Mouse (Mus musculus) stomach, postnatal 0 days (tissue): ENCODE measurements around the gene Ctnnbl1.

Experiments
- CTCF ChIP-seq: IDR thresholded peaks from 2 replicates; pipeline ENCODE4 v1.5.1; 2016; ENCODE audit warnings: antibody characterized with exemption, low read depth, mild to moderate bottlenecking, moderate library complexity
- EP300 ChIP-seq: optimal IDR thresholded peaks from 2 replicates; pipeline ENCODE3; 2016; ENCODE audit warnings: antibody characterized with exemption

DNA sequence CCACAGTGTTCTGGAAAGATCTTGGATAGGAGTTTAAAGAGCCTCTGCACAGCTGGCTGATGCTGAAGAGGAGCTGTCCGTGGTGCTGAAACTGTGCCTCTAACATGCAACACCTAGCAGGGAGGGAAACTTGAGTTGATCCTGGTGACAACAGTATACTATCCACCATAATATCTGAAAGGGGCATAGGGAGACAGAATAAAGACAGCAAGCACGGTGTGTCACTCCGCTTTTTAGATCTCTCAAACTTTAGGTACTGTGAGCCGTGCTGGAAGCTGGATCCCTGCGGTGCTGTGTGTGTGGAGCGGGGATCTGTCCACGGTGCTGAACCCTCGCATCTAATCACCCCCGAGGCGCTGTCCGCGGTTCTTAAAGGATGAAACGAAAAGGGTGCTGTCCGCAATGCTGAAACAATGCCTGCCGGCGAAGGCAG lies 176.0 kb downstream of the Ctnnbl1 start:
- TF ChIP-seq CTCF (no peak), EP300 (no peak)
